11 mouse cellular contexts compared by ENCODE assay signal in genomic region chr7:130993907-130994306, GRCm38 (mm10). TPM values are rescaled to one million over a fixed set of nuclear protein-coding genes. Genes with fewer than 3 reads are reported as not detected.
DNase-seq lines count a peak whose midpoint lies in the region; ATAC-seq lines count a peak whose summit lies in the region.
"Had no signal": no experiment of that assay in that cellular context is flagged by ENCODE, and none has a peak within 500 bp of the region (broad histone marks: within the 10 kb centered on the region; RNA-seq: fewer than 3 reads in every experiment).

No protein-coding gene starts in this region.

- no peak overlapping the region for H3K4me3 ChIP-seq in midbrain, embryonic 11.5 days (ENCODE audit: low read depth, low read length)
- H3K4me3 ChIP-seq in midbrain, embryonic 16.5 days (ENCODE audit: low read depth, low read length), result no peak overlapping the region
- H3K4me3 ChIP-seq: hindbrain, embryonic 15.5 days had no signal

- peak; percentile 70 for DNase-seq in heart, adult 11 months
- no peak for DNase-seq in heart, postnatal 4 days
- DNase-seq in midbrain, embryonic 11.5 days (ENCODE audit: low spot score, missing footprints), result peak; percentile 87
- DNase-seq in ZHBTc4 (ENCODE audit: low read depth, low spot score), result peak; percentile 69
- DNase-seq in retina, postnatal 1 day, result peak; percentile 59
- no peak for DNase-seq in B cell, adult 2 months
- no peak for DNase-seq in left cerebral cortex, adult 9 months (ENCODE audit: low spot score in 2 of 2)
- DNase-seq: left cerebral cortex, postnatal 4 days had no signal

- H3K9me3 ChIP-seq in midbrain, embryonic 11.5 days (ENCODE audit: control insufficient read depth, low read length), result no peaks in the 10 kb centered on the region
- no peaks in the 10 kb centered on the region for H3K9me3 ChIP-seq in midbrain, embryonic 16.5 days (replicated peaks; ENCODE audit: control insufficient read depth, low read length, poor library complexity, severe bottlenecking)
- H3K9me3 ChIP-seq: hindbrain, embryonic 15.5 days had no signal

- H3K27ac ChIP-seq in midbrain, embryonic 11.5 days (ENCODE audit: low read depth, low read length), result no peak overlapping the region
- no peak overlapping the region for H3K27ac ChIP-seq in midbrain, embryonic 16.5 days (ENCODE audit: low read length)
- H3K27ac ChIP-seq: hindbrain, embryonic 15.5 days had no signal

- WGBS in midbrain, embryonic 11.5 days, result 55% methylated on average over 8 of the region's 8 CpGs
- 59% methylated on average over 8 of the region's 8 CpGs for WGBS in midbrain, embryonic 16.5 days

- H3K9ac ChIP-seq in midbrain, embryonic 11.5 days (ENCODE audit: low read length), result no peak overlapping the region
- H3K9ac ChIP-seq in midbrain, embryonic 16.5 days (ENCODE audit: low read depth, low read length), result no peak overlapping the region
- H3K9ac ChIP-seq: hindbrain, embryonic 15.5 days had no signal

- H3K36me3 ChIP-seq in midbrain, embryonic 11.5 days (ENCODE audit: control insufficient read depth, insufficient read depth, low read length), result no peaks in the 10 kb centered on the region
- H3K36me3 ChIP-seq in midbrain, embryonic 16.5 days (ENCODE audit: control insufficient read depth, insufficient read depth, low read length), result no peaks in the 10 kb centered on the region
- H3K36me3 ChIP-seq: hindbrain, embryonic 15.5 days had no signal

- H3K27me3 ChIP-seq in midbrain, embryonic 11.5 days (ENCODE audit: control insufficient read depth, insufficient read depth, low read length), result no peaks in the 10 kb centered on the region
- H3K27me3 ChIP-seq in midbrain, embryonic 16.5 days (ENCODE audit: control insufficient read depth, insufficient read depth, low read depth, low read length), result no peaks in the 10 kb centered on the region
- H3K27me3 ChIP-seq: hindbrain, embryonic 15.5 days had no signal

- ATAC-seq in midbrain, embryonic 11.5 days (ENCODE audit: low FRiP score), result no peak
- ATAC-seq in midbrain, embryonic 16.5 days, result no peak

- no peaks in the 10 kb centered on the region for H3K4me1 ChIP-seq in midbrain, embryonic 11.5 days (ENCODE audit: control insufficient read depth, insufficient read depth, low read length)
- no peaks in the 10 kb centered on the region for H3K4me1 ChIP-seq in midbrain, embryonic 16.5 days (ENCODE audit: control insufficient read depth, insufficient read depth, low read length)
- H3K4me1 ChIP-seq: hindbrain, embryonic 15.5 days had no signal

- no peak overlapping the region for H3K4me2 ChIP-seq in midbrain, embryonic 11.5 days
- H3K4me2 ChIP-seq in midbrain, embryonic 16.5 days (ENCODE audit: low read length), result no peak overlapping the region
- H3K4me2 ChIP-seq: hindbrain, embryonic 15.5 days had no signal

RNA-seq across cellular contexts. Expression of gene Dmbt1, which starts 37.9 kb away (rescaled TPM):
- total RNA-seq in heart, postnatal 4 days (2021), result not detected
- not detected in 2 replicates for polyA plus RNA-seq in midbrain, embryonic 11.5 days (2014; fragmentation: Nextera tagmentation; extraction: Ambion mirVana)
- not detected in 2 replicates for polyA plus RNA-seq in midbrain, embryonic 16.5 days (2015; fragmentation: Nextera tagmentation; extraction: Ambion mirVana)
- total RNA-seq: gastrocnemius, adult 8-10 months had no signal
- polyA plus RNA-seq: hindbrain, embryonic 15.5 days had no signal

RNA-seq across cellular contexts. Expression of gene Htra1, which starts 58.0 kb away (rescaled TPM):
- total RNA-seq in heart, postnatal 4 days (2021), result 100 to 1,000 TPM; 125 to 139 TPM
- 2.7 and 3.5 TPM in 2 replicates for polyA plus RNA-seq in midbrain, embryonic 11.5 days (2014; fragmentation: Nextera tagmentation; extraction: Ambion mirVana)
- polyA plus RNA-seq in midbrain, embryonic 16.5 days (2015; fragmentation: Nextera tagmentation; extraction: Ambion mirVana), result 15.5 and 15.6 TPM in 2 replicates

Comparison
In these comparisons a context has a peak if more than half of its experiments do, and no peak if none do; other contexts are left out.
1. DNase-seq: peak in heart, adult 11 months (single experiment), midbrain, embryonic 11.5 days (single experiment), ZHBTc4 (single experiment) and retina, postnatal 1 day (single experiment); none in heart, postnatal 4 days (single experiment), B cell, adult 2 months (0 of 2) and left cerebral cortex, adult 9 months (0 of 2).